Mouse (Mus musculus): ENCODE results near the gene Srd5a3.

Srd5a3 gene

GRCm38 (mm10) chr5:76153430-76153829 lies 13.4 kb downstream of the Srd5a3 start:
- no peak for DNase-seq (ENCODE audit: low spot score)

GRCm38 (mm10) chr5:76154434-76155165 lies 14.5 kb downstream of the Srd5a3 start:
- no peak for DNase-seq (ENCODE audit: low spot score)

DNA sequence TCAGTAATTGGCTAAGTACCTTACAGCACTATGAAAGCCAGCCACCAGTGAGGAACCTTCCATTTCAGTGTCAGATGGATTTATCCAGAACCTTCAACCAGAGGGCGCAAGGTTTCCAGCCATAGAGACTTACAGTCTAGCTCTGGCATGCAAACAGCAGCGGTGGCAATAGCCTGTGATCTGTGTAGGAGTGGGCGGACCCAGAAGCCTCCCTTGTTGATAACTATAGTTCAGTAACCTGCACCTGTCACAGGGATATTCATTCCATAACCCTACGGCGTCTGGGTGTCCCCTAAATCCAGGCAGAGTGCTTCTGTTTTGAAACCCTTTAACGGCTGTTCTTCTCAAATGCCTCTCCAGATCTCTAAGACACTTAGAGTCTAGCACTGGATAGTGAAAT lies 19.5 kb downstream of the Srd5a3 start:
- DNase-seq (ENCODE audit: low spot score) = no peak

DNA sequence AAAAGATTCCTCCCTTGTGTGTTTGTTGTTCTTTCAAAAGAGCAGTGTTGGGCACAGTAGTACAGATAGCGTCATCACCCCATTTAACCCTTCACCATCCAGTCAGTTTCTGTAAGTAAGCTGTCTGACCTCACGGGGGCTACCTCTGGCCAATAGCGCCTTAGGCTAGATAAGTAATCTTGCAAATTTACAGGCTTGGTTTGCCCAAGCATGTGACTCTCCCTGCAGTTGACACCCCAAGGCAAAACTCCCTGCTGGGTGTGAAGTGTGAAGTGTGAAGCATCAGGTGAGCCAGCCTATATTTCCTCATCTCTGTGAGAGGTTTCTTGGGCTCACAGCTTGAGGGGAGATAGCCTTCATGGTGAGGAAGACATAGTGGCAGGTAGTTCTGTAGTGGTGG lies 20.0 kb downstream of the Srd5a3 start:
- DNase-seq (ENCODE audit: low spot score) = no peak

DNA sequence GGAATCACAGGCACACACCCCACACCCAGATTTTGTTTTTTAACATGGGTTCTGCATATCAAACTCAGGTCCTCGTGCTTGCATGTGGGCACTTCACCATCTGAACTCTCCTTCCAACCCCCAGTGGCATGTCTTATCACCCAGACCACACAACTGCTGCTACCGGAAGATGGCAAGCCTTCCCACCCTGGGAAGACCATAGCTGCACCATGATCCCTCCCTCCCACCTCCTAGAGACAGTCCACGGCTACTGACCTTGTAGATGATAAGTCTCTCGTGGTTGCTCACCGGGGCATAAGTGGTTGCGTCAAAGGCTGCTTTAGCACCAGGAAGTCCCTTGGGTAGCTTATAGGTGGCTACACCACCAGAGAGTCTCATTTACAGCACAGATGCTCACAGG lies 21.4 kb downstream of the Srd5a3 start:
- no peak for DNase-seq (ENCODE audit: low spot score)

DNA sequence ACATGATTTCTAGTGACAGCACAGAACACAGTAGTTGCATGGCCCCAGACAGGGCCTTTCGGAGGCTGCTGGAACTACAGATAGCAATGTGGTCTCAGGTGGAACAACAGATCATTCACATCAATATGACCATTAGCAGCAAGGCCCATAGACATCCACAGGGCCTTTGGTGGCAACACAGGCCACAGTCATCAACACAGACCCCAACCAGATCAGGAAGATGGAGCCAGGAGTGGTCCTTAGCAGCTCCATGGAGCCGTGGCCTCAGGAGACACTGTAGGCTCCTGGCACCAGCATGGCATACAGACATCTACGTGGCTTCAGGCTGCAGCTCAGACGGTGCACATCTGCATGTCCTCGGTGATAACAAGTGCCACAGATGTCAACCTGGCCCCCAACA lies 22.9 kb downstream of the Srd5a3 start:
- no peak for DNase-seq (ENCODE audit: low spot score)

- DNase-seq (ENCODE audit: low spot score) = peak; percentile 50
Observed at GRCm38 (mm10) chr5:76163828-76164390, 23.8 kb downstream of the Srd5a3 start.

DNA sequence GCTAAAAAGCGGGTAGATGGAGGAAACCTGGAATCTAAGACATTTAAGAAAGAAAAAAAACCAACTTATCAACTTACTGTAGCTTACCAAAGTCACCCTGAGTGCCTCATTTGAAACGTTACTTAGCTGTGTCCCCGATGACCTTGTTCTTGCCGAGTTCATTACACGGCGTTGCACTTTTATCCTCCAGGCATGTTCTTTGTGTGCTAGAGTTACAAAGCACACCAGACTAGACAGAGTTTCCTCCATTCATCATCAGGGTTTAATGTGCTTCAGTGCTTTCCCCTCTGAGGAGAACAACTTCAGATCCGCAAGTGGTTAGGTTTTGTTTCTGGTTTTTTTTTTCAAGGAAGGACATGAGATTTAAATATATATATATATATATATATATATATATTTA lies 24.8 kb downstream of the Srd5a3 start:
- no peak for DNase-seq (ENCODE audit: low spot score)

GRCm38 (mm10) chr5:76170522-76170921 lies 30.5 kb downstream of the Srd5a3 start:
- no peak for DNase-seq (ENCODE audit: low spot score)

- no peak for DNase-seq (ENCODE audit: low spot score)
Observed at GRCm38 (mm10) chr5:76171039-76171438, 31.0 kb downstream of the Srd5a3 start.

DNA sequence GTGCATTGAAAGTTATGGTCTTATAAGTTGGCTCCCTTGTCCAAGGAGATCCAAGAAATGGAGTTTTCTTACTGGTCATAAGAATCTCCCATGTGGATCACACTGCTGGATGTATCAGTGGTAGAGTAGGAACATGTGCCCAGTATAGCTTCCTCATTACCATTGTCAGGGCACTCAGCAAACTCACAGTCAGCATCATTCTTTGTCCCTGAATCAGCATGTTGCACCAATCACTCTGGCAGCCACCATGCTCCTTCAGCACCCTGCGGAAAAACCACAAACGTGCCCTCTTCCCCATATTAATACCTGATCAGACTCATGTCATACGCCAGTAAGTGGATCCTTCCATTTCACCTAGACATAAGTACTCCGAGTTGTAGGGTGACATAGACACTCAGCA lies 35.0 kb downstream of the Srd5a3 start:
- DNase-seq (ENCODE audit: low spot score) = no peak

- peak; percentile 59 for DNase-seq (ENCODE audit: low spot score)
Observed at GRCm38 (mm10) chr5:76176411-76176810, 36.3 kb downstream of the Srd5a3 start.

DNA sequence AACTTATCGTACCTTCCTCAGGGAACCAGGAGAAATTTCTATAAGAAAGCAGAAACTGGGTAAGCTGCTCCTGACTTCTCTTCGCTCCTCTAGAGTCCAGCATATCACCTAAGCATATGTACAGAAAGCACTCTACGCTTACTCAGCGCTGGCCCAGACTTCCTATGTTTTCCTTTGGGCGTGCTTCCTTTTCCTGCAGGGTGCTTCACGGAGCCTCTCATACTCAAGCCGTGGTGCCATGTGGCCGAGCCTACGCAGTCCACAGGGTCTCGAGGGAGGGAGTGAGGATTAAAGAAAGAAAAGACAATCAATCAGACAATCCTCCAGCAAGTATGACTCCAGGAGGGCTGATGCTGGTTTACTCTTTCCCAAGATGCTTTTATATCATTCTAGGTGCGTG lies 36.8 kb downstream of the Srd5a3 start:
- no peak for DNase-seq (ENCODE audit: low spot score)

DNA sequence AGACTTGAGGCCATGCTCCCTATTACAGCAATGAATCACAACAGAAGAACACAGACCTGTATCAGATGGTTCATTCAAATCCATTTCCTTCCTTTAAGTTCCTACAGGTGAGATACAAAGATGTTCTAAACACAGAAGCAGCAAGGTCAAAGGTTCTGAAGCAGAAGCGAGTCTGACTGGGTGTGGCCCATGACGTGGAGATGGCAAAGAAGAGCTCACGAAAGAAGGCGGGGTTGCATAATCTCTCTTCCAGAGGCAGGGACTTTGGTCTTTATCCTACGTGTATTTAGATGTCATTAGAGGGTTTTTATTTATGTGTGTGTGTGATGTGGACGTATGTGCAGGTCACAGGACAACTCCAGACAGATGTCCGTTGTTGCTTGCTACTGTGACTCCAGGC lies 37.6 kb downstream of the Srd5a3 start:
- DNase-seq (ENCODE audit: low spot score) = no peak

- DNase-seq (ENCODE audit: low spot score) = no peak
Observed at GRCm38 (mm10) chr5:76179171-76179570, 39.1 kb downstream of the Srd5a3 start.

DNA sequence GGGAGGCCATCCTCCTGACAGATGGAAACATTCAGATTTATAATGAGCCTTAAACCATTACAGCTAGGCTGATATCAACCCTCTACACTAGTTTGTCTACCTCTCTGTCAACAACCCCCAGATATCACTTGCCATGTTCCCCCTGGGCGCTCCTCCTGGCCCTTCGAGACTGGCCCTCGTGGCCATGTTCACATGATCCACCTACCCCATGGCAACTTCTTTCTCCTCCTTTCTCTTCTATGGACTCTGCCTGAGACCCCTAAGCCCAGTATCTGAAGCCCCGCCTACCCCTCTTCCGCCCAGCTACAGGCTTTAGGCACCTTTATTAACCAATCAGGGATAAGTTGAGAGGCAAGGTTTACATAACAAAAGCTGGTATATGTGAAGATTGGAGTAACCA lies 39.7 kb downstream of the Srd5a3 start:
- no peak for DNase-seq (ENCODE audit: low spot score)

GRCm38 (mm10) chr5:76182326-76182725 lies 42.3 kb downstream of the Srd5a3 start:
- DNase-seq (ENCODE audit: low spot score) = no peak

- DNase-seq (ENCODE audit: low spot score) = no peak
Observed at GRCm38 (mm10) chr5:76183043-76183749, 43.1 kb downstream of the Srd5a3 start.

DNA sequence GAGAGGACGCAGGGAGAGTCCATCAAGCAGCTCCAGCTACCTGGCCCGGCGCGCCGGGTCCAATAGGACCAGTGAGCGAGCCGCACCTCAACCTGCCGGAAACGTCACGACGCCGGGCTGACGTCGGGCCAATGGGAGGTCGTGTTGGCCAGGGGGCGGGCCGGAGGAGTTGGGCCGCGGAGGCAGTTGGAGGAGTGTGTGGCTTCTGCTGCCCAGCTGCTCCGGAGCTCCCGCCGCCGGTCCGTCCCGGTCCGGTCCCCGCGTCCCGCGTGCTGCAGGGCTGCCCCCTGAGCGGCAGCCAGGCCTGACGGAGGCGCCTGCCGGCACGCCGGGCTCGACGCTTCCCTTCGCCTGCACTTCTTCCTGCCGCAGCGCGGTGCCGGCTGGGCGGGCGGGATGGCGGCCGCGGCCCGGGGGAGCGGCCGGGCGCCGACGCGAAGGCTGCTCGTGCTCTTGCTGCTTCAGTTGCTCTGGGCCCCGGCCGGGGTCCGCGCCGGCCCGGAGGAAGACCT lies 43.7 kb downstream of the Srd5a3 start, which contains the start of gene Tmem165:
Gene Tmem165 (plus strand): TSS at position 131 of the 512 bp plus-strand sequence.
- peak; percentile 97 for DNase-seq (ENCODE audit: low spot score)

DNA sequence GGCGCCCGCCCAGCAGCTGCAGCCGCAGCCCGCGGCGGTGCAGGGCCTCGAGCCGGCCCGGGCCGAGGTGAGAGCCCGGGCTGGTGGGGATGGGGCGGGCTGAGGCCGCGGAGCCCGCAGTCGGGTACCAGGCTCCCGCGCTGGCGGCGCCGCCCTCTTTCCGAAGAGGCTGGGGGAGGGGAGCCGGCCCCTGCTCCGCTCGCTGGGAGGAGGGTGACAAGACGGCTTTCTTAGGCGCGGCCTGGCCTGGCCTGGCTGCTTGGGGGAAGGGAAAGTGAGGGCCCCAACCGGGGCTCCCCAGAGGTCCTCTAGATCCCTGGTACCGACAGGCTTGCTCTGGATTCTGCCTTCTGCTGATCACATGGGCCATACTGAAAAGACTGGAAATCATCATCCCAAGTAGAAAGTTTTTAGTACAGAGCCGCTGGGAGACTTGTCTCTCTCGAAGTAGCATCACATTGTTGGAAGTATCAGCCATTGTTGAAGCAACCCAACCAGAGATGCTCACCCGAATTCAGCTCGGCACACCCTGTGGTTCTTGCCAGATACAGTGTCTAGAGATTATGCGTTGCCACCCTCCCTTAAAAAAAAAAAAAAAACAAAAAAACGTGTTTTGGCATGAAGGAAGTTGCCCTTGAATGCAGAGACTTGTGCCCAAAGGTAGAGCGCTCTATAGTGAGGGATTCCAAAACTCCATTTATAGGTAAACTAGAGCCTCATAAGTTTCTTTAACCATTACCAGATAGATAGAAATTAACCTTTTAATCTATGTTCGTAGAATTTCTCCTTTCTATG lies 44.4 kb downstream of the Srd5a3 start:
- peak; percentile 80 for DNase-seq (ENCODE audit: low spot score)

GRCm38 (mm10) chr5:76187885-76188284 lies 47.8 kb downstream of the Srd5a3 start:
- no peak for DNase-seq (ENCODE audit: low spot score)

GRCm38 (mm10) chr5:76190609-76191008 lies 50.5 kb downstream of the Srd5a3 start:
- no peak for DNase-seq (ENCODE audit: low spot score)
